Mouse (Mus musculus): ENCODE measurements around the gene Smyd4. TPM values are rescaled to one million over a fixed set of nuclear protein-coding genes. Genes with fewer than 3 reads are reported as not detected.
A peak's percentile ranks its signal among the peaks of the same experiment; 100 is the strongest.
"Not testable (repeated sequence)": the region's sequence is repeated elsewhere in the genome, so short reads cannot be mapped to it uniquely, and the experiment has no call there.

The Smyd4 gene
- total RNA-seq, 1 experiment: 28.3 TPM

DNA sequence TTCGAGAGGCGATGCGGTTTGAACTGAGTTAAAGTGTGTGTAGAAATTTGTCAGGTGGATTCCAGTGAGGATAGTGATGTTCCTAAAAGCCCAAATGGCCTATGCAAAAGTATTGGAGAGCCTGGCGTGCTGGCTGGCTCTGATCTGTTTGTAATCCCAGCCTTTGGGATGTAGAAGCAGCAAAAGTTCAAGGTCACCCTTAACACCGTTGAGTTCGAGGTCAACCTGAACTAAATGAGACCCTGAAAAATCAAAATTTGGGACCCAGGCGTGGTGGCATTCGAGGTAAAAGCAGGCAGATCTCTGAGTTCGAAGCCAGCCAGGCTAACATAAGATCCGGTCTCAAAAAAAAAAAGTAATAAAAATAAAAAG is 643 bp downstream of the Smyd4 start:
- H3K36me3 ChIP-seq (ENCODE audit: control insufficient read depth, insufficient read depth, low read length, poor library complexity, severe bottlenecking): no peaks in the 10 kb centered on the region
- DNase-seq (ENCODE audit: low read depth, low spot score): no peak
- in situ Hi-C loops (cut with MboI; ENCODE audit: low sequenced_read_pairs in 2 of 2, unreplicated experiment in 2 of 2): no loop called here
- H3K9ac ChIP-seq (ENCODE audit: insufficient read depth, low read depth, low read length, poor library complexity, severe bottlenecking): peak overlapping the region; percentile 69
- H3K4me1 ChIP-seq (ENCODE audit: control insufficient read depth in 2 of 2, insufficient read depth in 2 of 2, low read length in 2 of 2, poor library complexity in 1 of 2): peaks cover 9 to 12% of the 10 kb centered on the region in 2 experiments; a peak in 2 of 4 replicates
- peak overlapping the region; percentile 37; the same call in 1 of the 2 replicates for H3K27ac ChIP-seq (ENCODE audit: insufficient read depth, low read depth, low read length, poor library complexity, severe bottlenecking)
- TF ChIP-seq CHD2 (IDR thresholded peaks at IDR 0.05; ENCODE audit: low read depth, low read length) (no peak), MAFK (IDR thresholded peaks at IDR 0.05; ENCODE audit: insufficient read depth, low read depth, low read length) (no peak), HCFC1 (IDR thresholded peaks at IDR 0.05; ENCODE audit: borderline replicate concordance, insufficient read depth, low read length) (no peak), ZNF384 (IDR thresholded peaks at IDR 0.05; ENCODE audit: low read depth, low read length) (no peak)
- H3K4me3 ChIP-seq (ENCODE audit: insufficient read depth in 1 of 2, low read depth in 1 of 2, low read length in 2 of 2, poor library complexity in 1 of 2, severe bottlenecking in 1 of 2): peak overlapping the region; percentile 66 to 96
- H3K9me3 ChIP-seq (ENCODE audit: control insufficient read depth, insufficient read depth, low read depth, low read length): no peaks in the 10 kb centered on the region

DNA sequence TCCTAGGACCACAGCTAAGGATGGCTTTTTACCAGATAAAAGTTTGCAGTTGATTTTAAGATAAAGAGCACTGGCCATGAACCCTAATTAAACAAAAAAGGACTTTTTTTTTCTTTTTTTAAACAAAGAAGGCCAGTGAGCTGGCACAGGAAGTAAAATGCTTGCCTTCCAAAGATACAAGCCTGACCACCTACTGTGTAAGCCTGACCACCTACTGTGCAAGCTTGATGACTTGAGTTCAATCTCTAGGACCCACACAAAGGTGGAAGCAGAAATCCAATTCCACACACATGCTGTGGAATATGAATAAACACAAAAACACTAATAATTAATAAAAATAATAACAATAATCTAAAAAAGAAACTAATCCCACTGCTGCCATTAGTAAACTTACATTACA is 3.0 kb downstream of the Smyd4 start:
- peak; percentile 46 for DNase-seq (ENCODE audit: low read depth, low spot score)
- Histone ChIP-seq H3K27ac (ENCODE audit: insufficient read depth, low read depth, low read length, poor library complexity, severe bottlenecking) (peak overlapping the region; percentile 83; the same call in 1 of the 2 replicates), H3K4me3 (ENCODE audit: insufficient read depth in 1 of 2, low read depth in 1 of 2, low read length in 2 of 2, poor library complexity in 1 of 2, severe bottlenecking in 1 of 2) (peak overlapping the region in 1 of 2 experiments; percentile 35; a peak in 1 of 4 replicates), H3K4me1 (ENCODE audit: control insufficient read depth in 2 of 2, insufficient read depth in 2 of 2, low read length in 2 of 2, poor library complexity in 1 of 2) (peaks cover 9 to 12% of the 10 kb centered on the region in 2 experiments; a peak in 2 of 4 replicates), H3K9me3 (ENCODE audit: control insufficient read depth, insufficient read depth, low read depth, low read length) (no peaks in the 10 kb centered on the region), H3K9ac (ENCODE audit: insufficient read depth, low read depth, low read length, poor library complexity, severe bottlenecking) (peak overlapping the region; percentile 41; the same call in 1 of the 2 replicates), H3K36me3 (ENCODE audit: control insufficient read depth, insufficient read depth, low read length, poor library complexity, severe bottlenecking) (no peaks in the 10 kb centered on the region)
- TF ChIP-seq HCFC1 (IDR thresholded peaks at IDR 0.05; ENCODE audit: borderline replicate concordance, insufficient read depth, low read length) (no peak), ZC3H11A (IDR thresholded peaks at IDR 0.05; ENCODE audit: borderline replicate concordance, low read depth, low read length) (no peak), MAFK (IDR thresholded peaks at IDR 0.05; ENCODE audit: insufficient read depth, low read depth, low read length) (no peak), ZNF384 (IDR thresholded peaks at IDR 0.05; ENCODE audit: low read depth, low read length) (no peak), CHD2 (IDR thresholded peaks at IDR 0.05; ENCODE audit: low read depth, low read length) (no peak)
- in situ Hi-C loops (cut with MboI; ENCODE audit: low sequenced_read_pairs in 2 of 2, unreplicated experiment in 2 of 2): no loop called here

DNA sequence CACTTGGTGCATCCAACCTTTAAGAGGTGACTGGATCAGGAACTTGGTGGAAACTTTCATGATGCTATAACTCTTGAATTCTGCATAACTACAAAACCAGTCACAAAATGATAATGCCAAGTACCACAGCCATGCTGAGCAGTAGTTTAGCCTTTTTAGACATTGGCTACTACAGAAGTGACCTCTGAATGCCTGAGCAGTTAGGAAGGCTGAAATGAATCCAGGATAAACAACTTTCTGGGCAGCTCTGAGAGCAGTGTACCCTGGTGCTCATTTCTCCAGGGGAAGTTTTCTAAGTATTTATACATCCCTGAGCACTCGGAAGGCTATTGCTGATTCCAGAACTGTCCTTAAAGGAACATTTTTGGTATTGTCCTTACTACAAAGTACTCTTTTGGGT is 7.2 kb downstream of the Smyd4 start:
- H3K9me3 ChIP-seq (ENCODE audit: control insufficient read depth, insufficient read depth, low read depth, low read length): no peaks in the 10 kb centered on the region
- DNase-seq (ENCODE audit: low read depth, low spot score): no peak
- peaks cover 4 to 8% of the 10 kb centered on the region in 2 experiments; a peak in 1 of 4 replicates for H3K4me1 ChIP-seq (ENCODE audit: control insufficient read depth in 2 of 2, insufficient read depth in 2 of 2, low read length in 2 of 2, poor library complexity in 1 of 2)
- no peaks in the 10 kb centered on the region for H3K36me3 ChIP-seq (ENCODE audit: control insufficient read depth, insufficient read depth, low read length, poor library complexity, severe bottlenecking)
- in situ Hi-C loops (cut with MboI; ENCODE audit: low sequenced_read_pairs in 2 of 2, unreplicated experiment in 2 of 2): no loop called here
- no peak for TF ChIP-seq ZC3H11A (IDR thresholded peaks at IDR 0.05; ENCODE audit: borderline replicate concordance, low read depth, low read length)
- TF ChIP-seq CHD2 (IDR thresholded peaks at IDR 0.05; ENCODE audit: low read depth, low read length): no peak
- TF ChIP-seq MAFK (IDR thresholded peaks at IDR 0.05; ENCODE audit: insufficient read depth, low read depth, low read length): no peak
- no peak for TF ChIP-seq HCFC1 (IDR thresholded peaks at IDR 0.05; ENCODE audit: borderline replicate concordance, insufficient read depth, low read length)
- no peak overlapping the region for H3K9ac ChIP-seq (ENCODE audit: insufficient read depth, low read depth, low read length, poor library complexity, severe bottlenecking)
- H3K4me3 ChIP-seq (ENCODE audit: insufficient read depth in 1 of 2, low read depth in 1 of 2, low read length in 2 of 2, poor library complexity in 1 of 2, severe bottlenecking in 1 of 2): no peak overlapping the region
- H3K27ac ChIP-seq (ENCODE audit: insufficient read depth, low read depth, low read length, poor library complexity, severe bottlenecking): no peak overlapping the region

DNA sequence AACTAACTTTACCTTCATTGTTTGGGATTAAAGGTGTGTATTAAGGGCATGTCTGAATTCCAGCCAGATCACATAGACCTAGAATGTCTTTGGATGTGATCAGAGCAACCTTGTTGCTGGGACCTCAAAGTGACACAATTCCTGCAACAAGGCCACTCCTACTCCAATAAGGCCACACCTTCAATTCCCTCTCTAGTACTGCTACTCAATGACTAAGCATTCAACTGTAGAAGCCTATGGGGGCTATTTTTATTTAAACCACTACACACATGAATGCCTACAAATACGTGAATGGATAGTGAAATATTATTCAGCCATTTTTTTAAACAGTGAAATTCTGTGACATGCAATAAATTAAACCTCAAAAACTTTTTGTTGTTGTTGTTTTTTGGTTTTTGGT is 28.9 kb downstream of the Smyd4 start:
- Histone ChIP-seq H3K27ac (ENCODE audit: insufficient read depth, low read depth, low read length, poor library complexity, severe bottlenecking) (no peak overlapping the region), H3K4me3 (ENCODE audit: insufficient read depth in 1 of 2, low read depth in 1 of 2, low read length in 2 of 2, poor library complexity in 1 of 2, severe bottlenecking in 1 of 2) (no peak overlapping the region), H3K9ac (ENCODE audit: insufficient read depth, low read depth, low read length, poor library complexity, severe bottlenecking) (no peak overlapping the region), H3K9me3 (ENCODE audit: control insufficient read depth, insufficient read depth, low read depth, low read length) (no peaks in the 10 kb centered on the region), H3K36me3 (ENCODE audit: control insufficient read depth, insufficient read depth, low read length, poor library complexity, severe bottlenecking) (no peaks in the 10 kb centered on the region; the same call in 1 of the 2 replicates), H3K4me1 (ENCODE audit: control insufficient read depth in 2 of 2, insufficient read depth in 2 of 2, low read length in 2 of 2, poor library complexity in 1 of 2) (no peaks in the 10 kb centered on the region; a peak in 1 of 4 replicates)
- TF ChIP-seq ZNF384 (IDR thresholded peaks at IDR 0.05; ENCODE audit: low read depth, low read length): no peak
- no peak for TF ChIP-seq ZC3H11A (IDR thresholded peaks at IDR 0.05; ENCODE audit: borderline replicate concordance, low read depth, low read length)
- no peak for TF ChIP-seq HCFC1 (IDR thresholded peaks at IDR 0.05; ENCODE audit: borderline replicate concordance, insufficient read depth, low read length)
- TF ChIP-seq CHD2 (IDR thresholded peaks at IDR 0.05; ENCODE audit: low read depth, low read length): no peak
- no peak for TF ChIP-seq MAFK (IDR thresholded peaks at IDR 0.05; ENCODE audit: insufficient read depth, low read depth, low read length)
- DNase-seq (ENCODE audit: low read depth, low spot score): no peak
- in situ Hi-C loops (cut with MboI; ENCODE audit: low sequenced_read_pairs in 2 of 2, unreplicated experiment in 2 of 2): no loop called here

DNA sequence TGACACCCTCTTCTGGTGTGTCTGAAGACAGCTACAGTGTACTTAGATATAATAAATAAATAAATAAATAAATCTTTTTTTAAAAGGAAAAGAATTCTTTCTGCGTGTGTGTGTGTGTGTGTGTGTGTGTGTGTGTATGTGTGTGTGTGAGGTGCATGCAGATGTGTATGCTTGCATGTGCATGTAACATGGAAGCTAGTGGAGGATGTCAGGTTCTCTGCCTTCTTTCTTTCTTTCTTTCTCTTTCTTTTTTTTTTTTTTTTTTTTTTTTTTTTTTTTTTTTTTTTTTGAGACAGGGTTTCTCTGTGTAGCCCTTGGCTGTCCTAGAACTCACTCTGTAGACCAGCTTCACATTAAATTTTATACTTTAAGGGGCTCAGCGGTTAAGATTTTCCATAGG is 30.6 kb downstream of the Smyd4 start:
- H3K9ac ChIP-seq (ENCODE audit: insufficient read depth, low read depth, low read length, poor library complexity, severe bottlenecking); in situ Hi-C loops (cut with MboI; ENCODE audit: low sequenced_read_pairs in 2 of 2, unreplicated experiment in 2 of 2); H3K4me1 ChIP-seq (ENCODE audit: control insufficient read depth in 2 of 2, insufficient read depth in 2 of 2, low read length in 2 of 2, poor library complexity in 1 of 2); H3K36me3 ChIP-seq (ENCODE audit: control insufficient read depth, insufficient read depth, low read length, poor library complexity, severe bottlenecking); H3K27ac ChIP-seq (ENCODE audit: insufficient read depth, low read depth, low read length, poor library complexity, severe bottlenecking); H3K4me3 ChIP-seq (ENCODE audit: insufficient read depth in 1 of 2, low read depth in 1 of 2, low read length in 2 of 2, poor library complexity in 1 of 2, severe bottlenecking in 1 of 2); DNase-seq (ENCODE audit: low read depth, low spot score); H3K9me3 ChIP-seq (ENCODE audit: control insufficient read depth, insufficient read depth, low read depth, low read length): not testable (repeated sequence)
- peak; percentile 67; the same call in 1 of the 2 replicates for TF ChIP-seq ZNF384 (IDR thresholded peaks at IDR 0.05; ENCODE audit: low read depth, low read length)

Measured in ES-E14 (cell line).